9 mouse cellular contexts compared by ENCODE assay signal in the genomic region with DNA sequence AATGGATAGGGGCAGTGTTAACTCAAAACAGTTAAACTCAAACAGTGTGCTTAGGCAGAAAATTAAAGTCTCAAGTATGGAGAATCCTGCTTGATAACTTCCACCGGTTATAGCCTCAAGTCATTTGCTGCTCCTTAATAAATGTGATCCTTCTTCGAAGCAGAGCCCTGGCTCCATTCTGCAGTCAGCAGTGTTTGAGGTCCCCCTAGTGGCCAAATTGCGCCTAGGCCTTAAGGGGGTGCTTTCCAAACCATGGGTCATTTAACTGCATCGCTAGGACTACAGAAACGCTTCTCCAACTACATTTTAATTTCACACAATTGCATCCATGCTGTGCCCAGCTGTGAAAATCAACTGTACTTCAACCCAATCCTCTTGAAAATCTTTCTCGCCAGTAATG. TPM values are rescaled to one million over a fixed set of nuclear protein-coding genes. Genes with fewer than 3 reads are reported as not detected.
DNase-seq lines count a peak whose midpoint lies in the region; ATAC-seq and TF ChIP-seq lines count a peak whose summit lies in the region.
"Had no signal": no experiment of that assay in that cellular context is flagged by ENCODE, and none has a peak within 500 bp of the region (broad histone marks: within the 10 kb centered on the region; RNA-seq: fewer than 3 reads in every experiment).

No protein-coding gene starts in this region.

- no peaks in the 10 kb centered on the region for H3K9me3 ChIP-seq in ES-E14 (ENCODE audit: control insufficient read depth, insufficient read depth, low read depth, low read length)
- no peaks in the 10 kb centered on the region for H3K9me3 ChIP-seq in forebrain, embryonic 13.5 days (replicated peaks)
- 0 out of 2 replicates have a peak, but pooled peaks cover 3% of the 10 kb centered on the region for H3K9me3 ChIP-seq in hindbrain, embryonic 10.5 days
- H3K9me3 ChIP-seq in lung, embryonic 14.5 days (ENCODE audit: low read depth, low read length), result no peaks in the 10 kb centered on the region

- H3K36me3 ChIP-seq in ES-E14 (ENCODE audit: control insufficient read depth, insufficient read depth, low read length, poor library complexity, severe bottlenecking), result no peaks in the 10 kb centered on the region
- H3K36me3 ChIP-seq in forebrain, embryonic 13.5 days (ENCODE audit: poor library complexity, severe bottlenecking), result no peaks in the 10 kb centered on the region
- H3K36me3 ChIP-seq in hindbrain, embryonic 10.5 days, result no peaks in the 10 kb centered on the region
- no peaks in the 10 kb centered on the region for H3K36me3 ChIP-seq in lung, embryonic 14.5 days (ENCODE audit: insufficient read depth)

- in situ Hi-C loops in ES-E14 (cut with MboI; ENCODE audit: low sequenced_read_pairs in 2 of 2, unreplicated experiment in 2 of 2), result no loop called here

- H3K4me1 ChIP-seq in ES-E14 (ENCODE audit: control insufficient read depth in 2 of 2, insufficient read depth in 2 of 2, low read length in 2 of 2, poor library complexity in 1 of 2), result no peaks in the 10 kb centered on the region
- peaks cover 13% of the 10 kb centered on the region for H3K4me1 ChIP-seq in forebrain, embryonic 13.5 days
- H3K4me1 ChIP-seq in hindbrain, embryonic 10.5 days (replicated peaks), result peaks cover 15% of the 10 kb centered on the region
- no peaks in the 10 kb centered on the region for H3K4me1 ChIP-seq in lung, embryonic 14.5 days (ENCODE audit: insufficient read depth)

- ATAC-seq in forebrain, embryonic 13.5 days, result peak; percentile 92
- peak; percentile 79 for ATAC-seq in lung, embryonic 14.5 days (ENCODE audit: insufficient read depth)

- peak; percentile 59 for DNase-seq in ES-E14 (ENCODE audit: low read depth, low spot score)
- DNase-seq in c-Kit-positive CD71-positive TER-119-negative erythroid progenitor cells, embryonic 14.5 days (ENCODE audit: low read depth), result peak; percentile 17
- peak; percentile 82 for DNase-seq in hindbrain, embryonic 10.5 days (ENCODE audit: low spot score)
- DNase-seq in layer of hippocampus, adult 2 months (ENCODE audit: low spot score in 2 of 2), result peak; percentile 81 to 89
- peak; percentile 96 for DNase-seq in lung, embryonic 14.5 days
- peak; percentile 77 for DNase-seq in ovary, postnatal 10 days (ENCODE audit: low spot score)
- peak; percentile 30 to 36 for DNase-seq in thymus, postnatal 36 days

- WGBS in forebrain, embryonic 13.5 days, result 6% methylated on average over 6 of the region's 6 CpGs
- WGBS in hindbrain, embryonic 10.5 days, result 10% methylated on average over 6 of the region's 6 CpGs
- WGBS in lung, embryonic 14.5 days, result 5% methylated on average over 6 of the region's 6 CpGs

- no peaks in the 10 kb centered on the region; the same call in 1 of the 2 replicates for H3K27me3 ChIP-seq in forebrain, embryonic 13.5 days
- H3K27me3 ChIP-seq in hindbrain, embryonic 10.5 days (ENCODE audit: insufficient read depth, poor library complexity, severe bottlenecking), result peaks cover 4% of the 10 kb centered on the region; the same call in 1 of the 2 replicates
- H3K27me3 ChIP-seq in lung, embryonic 14.5 days (ENCODE audit: insufficient read depth, low read length), result peaks cover 7% of the 10 kb centered on the region; the same call in 1 of the 2 replicates

- no peak overlapping the region for H3K9ac ChIP-seq in ES-E14 (ENCODE audit: insufficient read depth, low read depth, low read length, poor library complexity, severe bottlenecking)
- H3K9ac ChIP-seq in forebrain, embryonic 13.5 days, result no peak overlapping the region
- no peak overlapping the region for H3K9ac ChIP-seq in lung, embryonic 14.5 days

- no peak overlapping the region; the same call in 1 of the 2 replicates for H3K4me2 ChIP-seq in forebrain, embryonic 13.5 days
- H3K4me2 ChIP-seq in lung, embryonic 14.5 days, result no peak overlapping the region

- no peak overlapping the region for H3K27ac ChIP-seq in ES-E14 (ENCODE audit: insufficient read depth, low read depth, low read length, poor library complexity, severe bottlenecking)
- no peak overlapping the region for H3K27ac ChIP-seq in forebrain, embryonic 13.5 days
- no peak overlapping the region for H3K27ac ChIP-seq in hindbrain, embryonic 10.5 days
- H3K27ac ChIP-seq in layer of hippocampus, adult 2 months, result no peak overlapping the region
- no peak overlapping the region for H3K27ac ChIP-seq in lung, embryonic 14.5 days (ENCODE audit: low read depth)

- no peak overlapping the region for H3K4me3 ChIP-seq in ES-E14 (ENCODE audit: insufficient read depth in 1 of 2, low read depth in 1 of 2, low read length in 2 of 2, poor library complexity in 1 of 2, severe bottlenecking in 1 of 2)
- no peak overlapping the region for H3K4me3 ChIP-seq in forebrain, embryonic 13.5 days
- no peak overlapping the region for H3K4me3 ChIP-seq in hindbrain, embryonic 10.5 days
- H3K4me3 ChIP-seq in layer of hippocampus, adult 2 months, result no peak overlapping the region
- H3K4me3 ChIP-seq in lung, embryonic 14.5 days (ENCODE audit: low read depth, low read length), result no peak overlapping the region

- TF ChIP-seq CTCF in layer of hippocampus, adult 2 months (conservative IDR thresholded peaks at IDR 0.05), result peak; percentile 98
- peak; percentile 98 for TF ChIP-seq CTCF in lung, embryonic 14.5 days (IDR thresholded peaks at IDR 0.05; ENCODE audit: low read depth)

TF ChIP-seq in ES-E14, 5 proteins besides CTCF, POLR2A, EP300 and RAD21:
- TF ChIP-seq CHD2 (IDR thresholded peaks at IDR 0.05; ENCODE audit: low read depth, low read length), result no peak
- TF ChIP-seq ZC3H11A (IDR thresholded peaks at IDR 0.05; ENCODE audit: borderline replicate concordance, low read depth, low read length), result peak; percentile 85; the same call in 1 of the 2 replicates

RNA-seq across cellular contexts. Expression of gene Rxfp2, which starts 2.4 kb away (rescaled TPM):
- total RNA-seq in ES-E14 (2012; rRNA removed), result 0.16 TPM in 1 of 2 replicates, not detected in the other
- polyA plus RNA-seq in forebrain, embryonic 13.5 days (2015; fragmentation: Nextera tagmentation; extraction: Ambion mirVana), result 0.36 and 0.50 TPM in 2 replicates
- polyA plus RNA-seq in hindbrain, embryonic 10.5 days (2016; fragmentation: Nextera tagmentation; extraction: Ambion mirVana), result 0.82 and 0.93 TPM in 2 replicates
- total RNA-seq in layer of hippocampus, adult 2 months (2021), result under 1 TPM in 1 of 2 experiments, not detected in 1; 0.29 TPM
- polyA plus RNA-seq in lung, embryonic 14.5 days (2014; fragmentation: Nextera tagmentation; extraction: Ambion mirVana), result 0.66 and 0.68 TPM in 2 replicates
- total RNA-seq: gastrocnemius, adult 8-10 months had no signal

Comparison
In these comparisons a context has a peak if more than half of its experiments do, and no peak if none do; other contexts are left out.
1. DNase-seq: peak in every context shown above with its lines; median percentile 96 in lung, embryonic 14.5 days; 85 in layer of hippocampus, adult 2 months; 82 in hindbrain, embryonic 10.5 days; 77 in ovary, postnatal 10 days; 59 in ES-E14; 33 in thymus, postnatal 36 days; 17 in c-Kit-positive CD71-positive TER-119-negative erythroid progenitor cells, embryonic 14.5 days.